Mouse (Mus musculus) liver, embryonic 11.5 days (tissue): Measurements from ENCODE around the gene Rexo1. TPM values are rescaled to one million over a fixed set of nuclear protein-coding genes. Genes with fewer than 3 reads are reported as not detected.

Experiments
- ATAC-seq: fragments of 200-750 bp; cut with Nextera tagmentation; replicated peaks from 2 replicates; pipeline ENCODE4 v1.8.0; 2017; ENCODE audit warnings: moderate number of reproducible peaks, mild to moderate bottlenecking, moderate TSS enrichment, moderate library complexity; ENCODE audit not compliant: low FRiP score
- DNase-seq: peaks from one replicate; pipeline ENCODE4 v3.0.0-alpha.2; 2017; ENCODE audit warnings: low spot score
- H3K27ac ChIP-seq: fragments of 300-500 bp; sonication (generic); 2 replicates; pipeline ENCODE4 v1.5.1; 2014; ENCODE audit warnings: mild to moderate bottlenecking, low read depth, low read length, control low read depth
- H3K27me3 ChIP-seq: fragments of 300-500 bp; sonication (generic); replicated peaks from 2 replicates; pipeline ENCODE4 v1.6.1; 2014; ENCODE audit warnings: low read length, mixed read lengths; ENCODE audit not compliant: control insufficient read depth, insufficient read depth
- H3K36me3 ChIP-seq: fragments of 300-500 bp; sonication (generic); 2 replicates; pipeline ENCODE4 v1.6.1; 2014; ENCODE audit warnings: mild to moderate bottlenecking, low read length, moderate library complexity, mixed read lengths; ENCODE audit not compliant: control insufficient read depth, insufficient read depth
- H3K4me1 ChIP-seq: fragments of 300-500 bp; sonication (generic); replicated peaks from 2 replicates; pipeline ENCODE4 v1.6.1; 2014; ENCODE audit warnings: low read length, mixed read lengths; ENCODE audit not compliant: control insufficient read depth, insufficient read depth
- H3K4me2 ChIP-seq: fragments of 300-500 bp; sonication (generic); 2 replicates; pipeline ENCODE4 v1.6.1; 2014; ENCODE audit warnings: mild to moderate bottlenecking, control low read depth, moderate library complexity
- H3K4me3 ChIP-seq: fragments of 300-500 bp; sonication (generic); 2 replicates; pipeline ENCODE4 v1.5.1; 2014; ENCODE audit warnings: low read depth, low read length, control low read depth
- H3K9ac ChIP-seq: fragments of 300-500 bp; sonication (generic); 2 replicates; pipeline ENCODE4 v1.6.1; 2014; ENCODE audit warnings: low read depth, low read length, control low read depth
- H3K9me3 ChIP-seq: fragments of 300-500 bp; sonication (generic); 2 replicates; pipeline ENCODE4 v1.6.1; 2016; ENCODE audit warnings: low read length, inconsistent platforms, mixed read lengths; ENCODE audit not compliant: control insufficient read depth
- WGBS: fragments of 180-500 bp; shearing (Covaris S2); extraction: QIAGEN DNeasy Blood & Tissue Kit; methylation state at CpG from one replicate; pipeline ENCODE4 v1.1.7; 2014; 5-methylcytosine and 5-hydroxymethylcytosine counted together
- polyA plus RNA-seq: library from polyadenylated mRNA; unstranded; fragments of >200 nt; fragmentation: Nextera tagmentation; extraction: Ambion mirVana; gene quantifications from 2 replicates; pipeline ENCODE4 v1.2.1, GENCODE M21; 2014

The Rexo1 gene
- polyA plus RNA-seq, 1 experiment from 2014 or later: 33.4 TPM

- Histone ChIP-seq H3K27me3 (no peaks in the 10 kb centered on the region), H3K9me3 (no peaks in the 10 kb centered on the region), H3K4me1 (peaks cover 32% of the 10 kb centered on the region), H3K4me2 (peak overlapping the region; percentile 73), H3K27ac (peak overlapping the region; percentile 87), H3K4me3 (peak overlapping the region; percentile 73), H3K9ac (peak overlapping the region; percentile 49), H3K36me3 (peaks cover 34% of the 10 kb centered on the region)
- 81% methylated on average over 2 of the region's 2 CpGs for WGBS
- no peak for DNase-seq
- no peak for ATAC-seq
Observed at GRCm38 (mm10) chr10:80604988-80605387, 43.6 kb upstream of the Rexo1 start.

DNA sequence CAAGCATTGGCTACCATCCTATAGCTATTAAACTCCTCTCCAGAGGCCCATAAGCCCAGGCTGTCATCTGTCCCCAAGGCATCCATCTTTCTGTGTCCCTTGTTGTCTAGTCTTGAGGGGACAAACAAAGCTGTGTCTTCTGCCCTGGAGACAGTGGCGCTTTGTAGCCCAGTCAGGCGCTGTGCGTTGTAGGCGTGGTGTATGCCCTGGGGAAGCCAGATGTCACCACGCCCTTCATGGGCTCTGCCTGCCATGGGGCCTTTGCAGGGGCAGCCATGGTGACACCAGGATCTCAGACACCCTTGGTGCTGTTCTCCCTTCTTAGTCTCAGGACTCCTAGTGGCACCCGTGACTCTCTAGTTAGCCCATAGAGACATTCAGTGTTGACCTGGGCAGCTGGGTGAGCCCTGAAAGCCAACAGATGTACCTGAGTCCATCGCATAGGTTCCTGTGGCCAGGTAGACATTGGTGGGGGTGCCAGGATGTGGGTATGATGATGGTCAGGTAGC, 42.7 kb upstream of the Rexo1 start:
- DNase-seq (no peak), ATAC-seq (peak; percentile 77)
- peak overlapping the region; percentile 73 for H3K4me2 ChIP-seq
- H3K27me3 ChIP-seq: no peaks in the 10 kb centered on the region
- peaks cover 31% of the 10 kb centered on the region for H3K36me3 ChIP-seq
- no peaks in the 10 kb centered on the region for H3K9me3 ChIP-seq
- peak overlapping the region; percentile 87 for H3K27ac ChIP-seq
- peak overlapping the region; percentile 49 for H3K9ac ChIP-seq
- H3K4me1 ChIP-seq: peaks cover 32% of the 10 kb centered on the region
- WGBS: 66% methylated on average over 7 of the region's 7 CpGs
- H3K4me3 ChIP-seq: peak overlapping the region; percentile 73

DNA sequence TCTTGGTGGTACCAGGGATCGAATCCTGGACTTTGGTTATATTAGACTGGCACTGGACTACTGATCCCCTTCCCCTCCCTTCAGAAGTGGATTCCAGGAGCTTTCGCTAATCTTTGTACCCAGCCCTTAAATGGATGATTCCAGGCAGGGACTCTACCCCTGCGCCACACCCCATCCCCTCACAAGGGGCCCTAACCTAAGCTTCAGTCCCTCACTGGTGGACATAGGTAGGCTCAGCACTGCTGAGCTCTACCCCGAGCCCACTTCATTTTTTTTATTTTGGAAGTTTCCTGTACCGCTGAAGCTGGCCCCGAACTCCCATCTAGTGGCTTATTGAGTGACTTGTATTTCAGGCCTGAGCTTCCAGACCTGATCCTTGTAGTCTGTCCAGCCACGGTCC, 42.0 kb upstream of the Rexo1 start:
- H3K27ac ChIP-seq: peak overlapping the region; percentile 87
- no peaks in the 10 kb centered on the region for H3K9me3 ChIP-seq
- DNase-seq: no peak
- peaks cover 26% of the 10 kb centered on the region for H3K36me3 ChIP-seq
- peak overlapping the region; percentile 73 for H3K4me2 ChIP-seq
- peak overlapping the region; percentile 73 for H3K4me3 ChIP-seq
- H3K27me3 ChIP-seq: no peaks in the 10 kb centered on the region
- H3K4me1 ChIP-seq: peaks cover 36% of the 10 kb centered on the region
- ATAC-seq: no peak
- 27% methylated on average over 7 of the region's 7 CpGs for whole genome bisulfite sequencing
- H3K9ac ChIP-seq: peak overlapping the region; percentile 49

GRCm38 (mm10) chr10:80602698-80603325, 41.5 kb upstream of the Rexo1 start, which contains the start of the genes Scamp4 and Adat3:
Gene Scamp4 (plus strand): TSS chr10:80602872.
Gene Adat3 (plus strand): TSS chr10:80602880.
- H3K4me3 ChIP-seq: peak within 1 kb of the TSS; percentile 73
- H3K36me3 ChIP-seq: peaks cover 22% of the 10 kb centered on the region
- H3K27me3 ChIP-seq: no peaks in the 10 kb centered on the region
- H3K27ac ChIP-seq: peak within 1 kb of the TSS; percentile 87
- peak; percentile 86 for ATAC-seq
- DNase-seq: peak; percentile 98
- WGBS: under 1% methylated on average over 54 of the region's 54 CpGs
- peaks cover 40% of the 10 kb centered on the region for H3K4me1 ChIP-seq
- peak within 1 kb of the TSS; percentile 49 for H3K9ac ChIP-seq
- no peaks in the 10 kb centered on the region for H3K9me3 ChIP-seq
- H3K4me2 ChIP-seq: peak within 1 kb of the TSS; percentile 73

DNA sequence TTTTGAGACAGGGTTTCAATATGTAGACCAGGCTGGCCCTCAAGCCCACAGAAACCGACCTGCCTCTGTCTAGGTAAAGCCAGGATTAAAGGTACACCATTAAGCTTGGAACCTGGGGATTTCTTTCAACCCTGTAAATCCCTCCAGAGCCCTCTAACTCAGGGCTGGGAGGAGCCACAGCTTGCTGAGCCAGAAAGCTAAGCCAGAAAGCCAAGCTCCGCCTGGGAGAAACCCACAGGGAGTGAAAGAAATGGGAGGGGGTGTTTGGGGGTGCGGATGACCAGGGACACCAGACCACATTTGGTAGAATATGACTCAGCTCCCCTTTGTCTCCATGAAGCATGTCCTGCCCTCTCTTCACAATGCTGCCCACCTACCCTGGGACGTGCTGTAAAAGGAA, 35.0 kb upstream of the Rexo1 start:
- Histone ChIP-seq H3K4me2 (no peak overlapping the region), H3K36me3 (no peaks in the 10 kb centered on the region), H3K4me3 (no peak overlapping the region), H3K4me1 (peaks cover 19% of the 10 kb centered on the region), H3K27ac (no peak overlapping the region), H3K9ac (no peak overlapping the region), H3K9me3 (no peaks in the 10 kb centered on the region), H3K27me3 (no peaks in the 10 kb centered on the region)
- 48% methylated on average over 4 of the region's 4 CpGs for whole genome bisulfite sequencing
- DNase-seq (no peak), ATAC-seq (no peak)

DNA sequence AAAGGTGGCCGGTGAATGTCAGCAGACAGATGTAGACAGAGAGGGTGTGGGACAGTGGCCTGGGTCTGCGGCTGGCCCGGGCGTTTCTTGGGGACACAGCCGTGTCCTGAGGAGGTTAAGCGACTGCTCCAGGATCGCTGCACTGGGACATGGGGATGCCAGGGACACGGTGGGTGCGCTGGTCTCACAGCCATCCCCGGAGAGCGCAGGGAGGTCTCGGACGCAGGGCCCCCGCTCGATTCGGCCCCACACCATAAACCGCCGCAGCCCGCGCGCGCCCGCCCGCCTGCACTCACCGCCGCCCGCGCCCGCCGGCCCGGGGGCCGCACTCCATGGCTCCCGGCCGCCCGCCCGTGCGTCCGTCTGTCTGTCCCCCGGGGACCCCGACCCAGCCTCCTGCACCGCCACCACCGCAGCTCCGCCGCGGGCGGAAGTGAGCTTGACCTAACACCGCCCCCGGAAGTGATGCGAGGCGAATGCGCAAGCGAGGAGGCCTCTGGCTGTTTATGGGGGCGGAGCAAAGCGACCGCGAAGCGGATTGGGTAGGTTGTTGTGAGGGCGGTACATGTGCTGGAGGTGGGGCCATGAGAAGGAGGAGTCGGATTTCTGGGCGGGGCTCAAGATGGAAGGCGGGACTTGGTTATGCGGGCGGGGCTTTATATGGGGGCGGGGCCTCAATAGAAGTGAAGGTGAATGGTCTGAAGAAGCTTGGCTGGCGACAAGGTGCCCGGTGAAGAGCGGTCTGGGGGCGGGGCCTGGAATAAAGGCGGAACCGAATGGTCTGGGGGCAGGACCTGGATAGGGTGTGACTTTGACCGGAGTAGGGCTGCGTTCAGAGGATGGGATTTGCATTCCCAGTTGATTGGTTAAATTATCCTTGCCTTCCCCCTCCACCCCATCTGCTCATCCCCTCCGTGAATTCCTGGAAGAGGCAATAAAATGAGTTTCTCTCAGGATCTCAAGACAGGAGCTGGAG, 28.8 kb upstream of the Rexo1 start, which contains the start of gene Abhd17a:
Gene Abhd17a (minus strand): TSS at position 463 of the 976 bp plus-strand sequence.
- H3K36me3 ChIP-seq: peaks cover 2% of the 10 kb centered on the region; the same call in 1 of the 2 replicates
- H3K4me1 ChIP-seq: peaks cover 26% of the 10 kb centered on the region
- H3K9ac ChIP-seq: peak within 1 kb of the TSS; percentile 90
- peak within 1 kb of the TSS; percentile 98 for H3K4me2 ChIP-seq
- peak; percentile 94 for DNase-seq
- peak; percentile 95 for ATAC-seq
- under 1% methylated on average over 73 of the region's 73 CpGs for WGBS
- peak within 1 kb of the TSS; percentile 96 for H3K4me3 ChIP-seq
- H3K9me3 ChIP-seq: no peaks in the 10 kb centered on the region
- no peaks in the 10 kb centered on the region for H3K27me3 ChIP-seq
- H3K27ac ChIP-seq: peak within 1 kb of the TSS; percentile 64

DNA sequence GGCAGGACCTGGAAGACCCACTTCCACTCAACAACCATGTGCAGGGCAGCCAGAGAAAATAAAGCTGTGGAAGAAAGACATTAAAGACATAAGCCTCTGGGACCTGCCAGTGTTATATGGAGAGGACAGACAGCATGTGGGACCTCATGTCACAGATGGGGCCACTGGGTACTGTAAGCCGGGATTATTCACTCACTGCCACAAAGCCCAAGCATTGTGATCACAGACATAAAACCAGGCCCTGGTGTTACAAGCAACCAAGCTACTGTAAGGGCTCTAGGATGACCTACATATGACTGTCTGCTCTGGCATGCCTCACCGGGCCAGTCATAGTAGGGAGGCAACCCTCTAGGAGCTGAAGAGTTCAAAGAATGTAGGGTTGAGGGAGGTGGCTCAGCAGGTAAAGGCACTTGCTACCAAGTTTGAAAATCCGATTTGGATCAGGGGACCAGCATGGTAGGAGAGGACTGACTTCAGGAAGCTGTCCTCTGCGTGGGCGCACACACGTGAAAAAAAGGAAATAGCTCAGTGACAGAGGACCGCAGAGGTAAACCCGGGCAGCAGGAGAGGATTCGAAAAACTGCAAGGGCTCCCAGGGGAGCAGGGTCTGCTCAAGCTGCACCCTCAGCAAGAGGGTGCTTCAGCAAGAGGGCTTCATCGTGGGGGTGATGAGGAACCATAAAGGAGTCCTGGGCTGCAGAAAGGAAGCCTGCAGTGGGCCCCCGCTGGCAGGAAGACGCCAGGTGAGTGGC, 27.9 kb upstream of the Rexo1 start:
- H3K4me3 ChIP-seq: peak overlapping the region; percentile 96
- no peak for DNase-seq
- no peak for ATAC-seq
- H3K4me1 ChIP-seq: peaks cover 26% of the 10 kb centered on the region
- H3K27ac ChIP-seq: peak overlapping the region; percentile 64
- peak overlapping the region; percentile 98 for H3K4me2 ChIP-seq
- peak overlapping the region; percentile 90 for H3K9ac ChIP-seq
- H3K36me3 ChIP-seq: peaks cover 4% of the 10 kb centered on the region; the same call in 1 of the 2 replicates
- 14% methylated on average over 12 of the region's 12 CpGs for WGBS
- H3K9me3 ChIP-seq: no peaks in the 10 kb centered on the region
- no peaks in the 10 kb centered on the region for H3K27me3 ChIP-seq

DNA sequence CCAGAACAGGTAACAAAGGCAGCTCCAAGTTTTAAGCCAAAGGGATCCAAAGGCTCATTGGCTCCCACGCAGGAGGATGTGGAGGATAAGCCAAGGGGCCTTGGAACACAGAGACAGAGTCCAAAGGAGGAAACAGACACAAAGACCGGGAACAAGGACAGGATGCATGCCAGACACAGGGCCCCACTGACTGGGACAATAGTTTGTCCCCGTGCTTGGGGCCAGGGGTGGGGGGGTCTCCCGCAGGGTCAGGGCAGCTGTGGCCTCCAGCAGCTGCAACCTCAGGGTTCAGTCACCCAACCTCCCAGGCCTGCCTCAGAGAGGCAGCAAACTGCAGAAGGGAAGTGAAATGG, 25.9 kb upstream of the Rexo1 start:
- ATAC-seq (no peak), DNase-seq (no peak)
- peaks cover 26% of the 10 kb centered on the region for H3K4me1 ChIP-seq
- H3K27ac ChIP-seq: peak overlapping the region; percentile 13; the same call in 1 of the 2 replicates
- H3K27me3 ChIP-seq: no peaks in the 10 kb centered on the region
- H3K9ac ChIP-seq: no peak overlapping the region
- WGBS: 54% methylated on average over 4 of the region's 4 CpGs
- no peak overlapping the region for H3K4me3 ChIP-seq
- H3K9me3 ChIP-seq: no peaks in the 10 kb centered on the region
- peaks cover 11% of the 10 kb centered on the region for H3K36me3 ChIP-seq
- H3K4me2 ChIP-seq: peak overlapping the region; percentile 19
